Mouse (Mus musculus): ENCODE measurements around the gene Gm16440. TPM values are rescaled to one million over a fixed set of nuclear protein-coding genes. Genes with fewer than 3 reads are reported as not detected.

Gene Gm16440
- not detected for polyA plus RNA-seq (2015; fragmentation: Illumina TruSeq; extraction: RNeasy Lipid Tissue Mini Kit (QIAGEN cat#74804); ENCODE audit: insufficient read depth, low read depth, low replicate concordance)

DNA sequence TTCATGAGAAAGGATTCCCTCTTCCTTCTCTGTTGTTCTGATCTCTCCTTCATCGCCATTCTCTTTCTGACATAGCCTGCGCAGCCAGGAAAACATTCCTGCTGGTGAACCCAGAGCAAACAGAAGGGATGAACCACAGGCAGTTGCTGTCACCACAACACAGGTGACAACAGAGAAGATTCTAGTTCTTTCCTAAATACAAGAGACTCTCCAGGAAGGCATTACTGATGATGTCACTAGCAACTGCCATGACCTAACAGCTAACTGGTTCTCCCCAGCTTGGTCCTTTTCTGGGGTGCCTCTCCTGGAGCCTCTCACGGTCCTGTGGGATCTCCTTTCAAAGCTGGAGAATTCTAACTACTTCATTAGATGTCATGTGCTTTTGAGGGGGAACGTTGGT, at the start of gene Gm16440:
Gm16440 (minus strand) TSS at position 101 of the 400 bp plus-strand sequence.

GRCm38 (mm10) chr14:6412382-6412781, 22.3 kb upstream of the Gm16440 start, which contains the start of gene Gm3591:
TSS of gene Gm3591 (minus strand) at chr14:6412482.

DNA sequence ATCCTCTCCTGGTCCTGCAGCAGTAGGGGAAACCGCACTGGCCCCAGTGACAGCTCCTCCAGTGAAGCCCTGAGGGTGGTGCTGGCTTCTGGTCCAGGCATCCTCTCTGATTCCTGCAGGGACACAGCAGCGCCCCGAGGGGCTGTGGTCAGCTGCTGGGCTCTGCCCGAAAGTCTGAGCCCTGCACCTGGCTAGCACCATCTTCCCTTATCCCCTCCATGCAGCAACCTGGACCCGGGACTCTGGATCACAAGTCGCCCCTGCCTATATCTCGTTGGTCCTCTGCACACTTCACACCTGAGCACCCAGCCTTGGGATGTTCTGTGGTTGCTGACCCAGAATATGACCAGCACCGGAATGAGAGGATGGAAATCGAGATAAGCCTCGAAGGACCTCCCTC, 46.5 kb downstream of the Gm16440 start, which contains the start of gene Gm3618:
Gm3618 (minus strand) TSS at position 101 of the 400 bp plus-strand sequence.

Other genes starting within 250 kb of the Gm16440 start
- not detected for gene Gm21560, start 171.0 kb downstream of the Gm16440 start, polyA plus RNA-seq (2015; fragmentation: Illumina TruSeq; extraction: RNeasy Lipid Tissue Mini Kit (QIAGEN cat#74804); ENCODE audit: insufficient read depth, low read depth, low replicate concordance)
- not detected for gene Gm3411, start 103.1 kb downstream of the Gm16440 start, polyA plus RNA-seq (2015; fragmentation: Illumina TruSeq; extraction: RNeasy Lipid Tissue Mini Kit (QIAGEN cat#74804); ENCODE audit: insufficient read depth, low read depth, low replicate concordance)
- not detected for gene Gm21103, start 85.5 kb downstream of the Gm16440 start, polyA plus RNA-seq (2015; fragmentation: Illumina TruSeq; extraction: RNeasy Lipid Tissue Mini Kit (QIAGEN cat#74804); ENCODE audit: insufficient read depth, low read depth, low replicate concordance)
- gene Gm3618, start 46.6 kb downstream of the Gm16440 start, polyA plus RNA-seq (2015; fragmentation: Illumina TruSeq; extraction: RNeasy Lipid Tissue Mini Kit (QIAGEN cat#74804); ENCODE audit: insufficient read depth, low read depth, low replicate concordance) = not detected
- gene Gm3591, start 22.2 kb upstream of the Gm16440 start, polyA plus RNA-seq (2015; fragmentation: Illumina TruSeq; extraction: RNeasy Lipid Tissue Mini Kit (QIAGEN cat#74804); ENCODE audit: insufficient read depth, low read depth, low replicate concordance) = not detected
- not detected for gene Gm3594, start 54.3 kb upstream of the Gm16440 start, polyA plus RNA-seq (2015; fragmentation: Illumina TruSeq; extraction: RNeasy Lipid Tissue Mini Kit (QIAGEN cat#74804); ENCODE audit: insufficient read depth, low read depth, low replicate concordance)
- not detected for gene Gm8356, start 147.0 kb upstream of the Gm16440 start, polyA plus RNA-seq (2015; fragmentation: Illumina TruSeq; extraction: RNeasy Lipid Tissue Mini Kit (QIAGEN cat#74804); ENCODE audit: insufficient read depth, low read depth, low replicate concordance)
- not detected for gene Gm3629, start 200.3 kb upstream of the Gm16440 start, polyA plus RNA-seq (2015; fragmentation: Illumina TruSeq; extraction: RNeasy Lipid Tissue Mini Kit (QIAGEN cat#74804); ENCODE audit: insufficient read depth, low read depth, low replicate concordance)
- gene Gm3460, start 232.1 kb upstream of the Gm16440 start, polyA plus RNA-seq (2015; fragmentation: Illumina TruSeq; extraction: RNeasy Lipid Tissue Mini Kit (QIAGEN cat#74804); ENCODE audit: insufficient read depth, low read depth, low replicate concordance) = not detected